Mouse (Mus musculus) thymus, adult 2 months (tissue): Measurements from ENCODE around the gene Zfp771.

Experiments used
- CTCF ChIP-seq: fragments of 200-500 bp; IDR thresholded peaks from 2 replicates; pipeline ENCODE4 v1.5.1; 2012; ENCODE audit warnings: mild to moderate bottlenecking, control low read depth, low read length, moderate library complexity, borderline replicate concordance; ENCODE audit not compliant: control insufficient read depth, poor library complexity, insufficient read depth; ENCODE audit errors: extremely low read depth
- POLR2A ChIP-seq: fragments of 200-500 bp; IDR thresholded peaks from 2 replicates; pipeline ENCODE4 v1.6.1; 2012; ENCODE audit warnings: mild to moderate bottlenecking, low read length, control low read depth, moderate library complexity; ENCODE audit not compliant: control insufficient read depth, poor library complexity, insufficient read depth; ENCODE audit errors: extremely low read depth

DNA sequence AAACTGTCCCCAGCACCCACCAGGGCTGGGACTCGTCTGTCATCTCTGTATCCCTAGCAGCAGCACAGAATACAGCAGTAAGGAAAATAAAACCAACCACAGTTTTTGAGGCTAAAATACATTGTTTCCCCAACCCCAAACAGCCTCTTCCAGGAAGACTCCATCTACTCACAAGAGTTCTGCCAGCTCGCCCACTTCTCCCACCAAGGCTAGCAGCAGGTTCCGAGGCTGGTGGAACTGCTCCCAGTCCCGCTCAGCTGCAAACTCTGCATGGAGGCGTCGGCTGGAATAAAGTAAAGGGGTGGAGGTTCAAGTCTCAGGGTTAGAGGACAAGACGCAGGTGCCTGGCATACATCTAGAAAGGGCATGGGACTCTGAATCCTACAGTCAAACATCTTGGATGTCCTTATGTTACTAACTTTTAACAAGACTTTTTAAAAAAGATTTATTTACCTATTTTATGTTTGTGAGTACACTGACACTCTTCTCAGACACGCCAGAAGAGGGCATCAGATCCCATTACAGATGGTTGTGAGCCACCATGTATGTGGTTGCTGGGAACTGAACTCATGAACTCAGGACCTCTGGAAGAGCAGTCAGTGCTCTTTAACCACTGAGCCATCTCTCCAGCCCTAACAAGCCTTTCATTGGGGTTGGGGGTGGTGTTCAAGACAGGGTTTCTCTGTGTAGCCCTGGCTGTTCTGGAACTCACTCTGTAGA, 15.3 kb downstream of the Zfp771 start:
- TF ChIP-seq CTCF, result no peak
- TF ChIP-seq POLR2A, result no peak
